Mouse (Mus musculus) embryo, embryonic 10.5 days (tissue): Measurements from ENCODE around the gene Gm21454.
"Not testable (repeated sequence)": the region's sequence is repeated elsewhere in the genome, so short reads cannot be mapped to it uniquely, and the experiment has no call there.

Source experiments
- DNase-seq: peaks from one replicate; pipeline ENCODE4 v3.0.0-alpha.2; 2015; ENCODE audit warnings: low spot score

Gm21454 gene

GRCm38 (mm10) chrY:13252091-13252490, at the start of gene Gm21454, which contains the start of gene Gm21440:
TSS of gene Gm21454 (plus strand) at chrY:13252442.
TSS of gene Gm21440 (plus strand) at chrY:13252391.
- not testable (repeated sequence) for DNase-seq

DNA sequence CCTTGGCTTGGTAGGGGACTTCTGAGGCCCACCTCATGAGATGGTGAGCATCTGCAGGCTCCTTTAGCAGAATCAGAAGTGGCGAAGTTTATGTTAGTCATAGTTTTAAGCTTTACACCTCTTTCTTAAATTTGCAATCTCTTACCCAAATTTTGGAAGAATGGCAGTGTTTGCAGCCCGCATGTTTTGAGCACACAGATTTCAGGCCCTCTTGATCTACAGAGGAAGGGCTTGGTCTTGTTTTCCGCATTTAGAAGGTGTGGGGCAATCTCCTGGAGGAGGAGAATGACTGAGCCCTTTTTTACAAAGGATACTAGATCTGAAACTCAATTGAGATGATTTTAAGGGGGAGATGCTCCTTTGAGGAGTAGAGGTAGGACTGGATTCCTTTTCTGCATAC, 28.4 kb upstream of the Gm21454 start, which contains the start of gene Gm21828:
Gene Gm21828, minus strand, starts transcription at position 101 of the 400 bp plus-strand sequence.
- DNase-seq = not testable (repeated sequence)

DNA sequence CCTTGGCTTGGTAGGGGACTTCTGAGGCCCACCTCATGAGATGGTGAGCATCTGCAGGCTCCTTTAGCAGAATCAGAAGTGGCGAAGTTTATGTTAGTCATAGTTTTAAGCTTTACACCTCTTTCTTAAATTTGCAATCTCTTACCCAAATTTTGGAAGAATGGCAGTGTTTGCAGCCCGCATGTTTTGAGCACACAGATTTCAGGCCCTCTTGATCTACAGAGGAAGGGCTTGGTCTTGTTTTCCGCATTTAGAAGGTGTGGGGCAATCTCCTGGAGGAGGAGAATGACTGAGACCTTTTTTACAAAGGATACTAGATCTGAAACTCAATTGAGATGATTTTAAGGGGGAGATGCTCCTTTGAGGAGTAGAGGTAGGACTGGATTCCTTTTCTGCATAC, 96.7 kb downstream of the Gm21454 start, which contains the start of gene Gm21725:
Gene Gm21725, minus strand, starts transcription at position 101 of the 400 bp plus-strand sequence.
- DNase-seq = not testable (repeated sequence)
